Mouse (Mus musculus) E14TG2a.4 (cell line): ENCODE data around the gene Acss2.

ENCODE experiments used
- CTCF ChIP-seq: conservative IDR thresholded peaks from 2 replicates; pipeline ENCODE4 v1.5.1; 2014; ENCODE audit warnings: low read length
- NANOG ChIP-seq: IDR thresholded peaks from 2 replicates; pipeline ENCODE4 v1.6.1; 2014; ENCODE audit warnings: borderline replicate concordance, low read length, mixed read lengths
- POU5F1 ChIP-seq: IDR thresholded peaks from 2 replicates; pipeline ENCODE4 v1.6.1; 2014; ENCODE audit warnings: low read length, borderline replicate concordance

DNA sequence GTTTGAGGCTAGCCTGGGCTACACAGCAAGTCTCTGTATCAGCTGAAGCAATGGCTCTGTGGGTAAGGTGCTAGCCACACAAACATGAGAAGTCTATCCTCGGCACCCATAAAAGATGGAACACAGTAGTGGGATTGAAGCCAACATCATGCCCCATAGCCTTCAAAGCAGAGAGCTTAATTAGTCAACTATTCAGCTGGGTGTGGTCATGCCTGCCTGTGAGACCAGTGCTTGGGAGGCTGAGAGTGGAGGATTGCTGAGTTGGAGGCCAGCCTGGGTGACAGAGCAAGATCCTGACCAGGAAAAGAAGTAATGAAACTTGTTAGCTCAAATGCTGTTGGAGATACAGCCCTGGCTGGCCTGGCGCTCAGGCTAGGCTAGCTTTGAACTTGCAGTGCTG, 73.1 kb downstream of the Acss2 start:
- no peak for TF ChIP-seq CTCF
- no peak for TF ChIP-seq POU5F1
- no peak for TF ChIP-seq NANOG
